ENCODE assay signal across 35 mouse cellular contexts in the genomic region with DNA sequence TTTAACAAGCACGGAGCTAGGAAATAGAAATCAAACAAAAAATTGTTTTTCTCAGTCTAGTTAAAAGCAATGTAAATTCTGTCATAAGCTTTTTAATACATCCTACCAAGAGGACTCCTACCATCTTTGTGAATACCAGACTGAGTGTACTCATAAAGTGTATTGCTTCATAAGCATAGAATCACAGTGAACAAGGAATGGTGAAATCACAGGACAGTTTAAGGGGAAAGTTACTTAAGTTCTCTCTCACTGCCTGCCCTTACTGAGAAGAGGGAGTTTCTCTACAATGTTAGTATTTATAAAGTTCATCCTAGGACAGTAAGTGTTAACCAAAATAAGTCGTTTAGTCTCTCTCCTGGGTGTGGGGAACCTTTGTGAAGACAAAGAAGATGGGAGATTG.
"Had no signal": no experiment of that assay in that cellular context is flagged by ENCODE, and none has a peak within 500 bp of the region (broad histone marks: within the 10 kb centered on the region; RNA-seq: fewer than 3 reads in every experiment).

No protein-coding gene starts in this region.

- H3K4me3 ChIP-seq: heart, embryonic 10.5 days; heart, embryonic 12.5 days; heart, embryonic 13.5 days; heart, embryonic 15.5 days; hindbrain, embryonic 10.5 days; hindbrain, embryonic 12.5 days; hindbrain, embryonic 13.5 days; hindbrain, embryonic 15.5 days; intestine, embryonic 15.5 days; kidney, embryonic 15.5 days; layer of hippocampus, adult 2 months had no signal

- H3K27me3 ChIP-seq: heart, embryonic 12.5 days; heart, embryonic 13.5 days; heart, embryonic 15.5 days; hindbrain, embryonic 12.5 days; hindbrain, embryonic 13.5 days; hindbrain, embryonic 15.5 days; intestine, embryonic 15.5 days; kidney, embryonic 15.5 days had no signal

- H3K4me1 ChIP-seq: heart, embryonic 10.5 days; heart, embryonic 12.5 days; heart, embryonic 13.5 days; heart, embryonic 15.5 days; hindbrain, embryonic 10.5 days; hindbrain, embryonic 12.5 days; hindbrain, embryonic 13.5 days; hindbrain, embryonic 15.5 days; intestine, embryonic 15.5 days; kidney, embryonic 15.5 days had no signal

- H3K9me3 ChIP-seq: heart, embryonic 10.5 days; heart, embryonic 12.5 days; heart, embryonic 13.5 days; heart, embryonic 15.5 days; hindbrain, embryonic 10.5 days; hindbrain, embryonic 12.5 days; hindbrain, embryonic 13.5 days; hindbrain, embryonic 15.5 days; intestine, embryonic 15.5 days; kidney, embryonic 15.5 days had no signal

- H3K36me3 ChIP-seq: heart, embryonic 10.5 days; heart, embryonic 12.5 days; heart, embryonic 13.5 days; heart, embryonic 15.5 days; hindbrain, embryonic 10.5 days; hindbrain, embryonic 12.5 days; hindbrain, embryonic 13.5 days; hindbrain, embryonic 15.5 days; intestine, embryonic 15.5 days; kidney, embryonic 15.5 days had no signal

- H3K27ac ChIP-seq: heart, embryonic 10.5 days; heart, embryonic 13.5 days; heart, embryonic 15.5 days; hindbrain, embryonic 10.5 days; hindbrain, embryonic 12.5 days; hindbrain, embryonic 13.5 days; hindbrain, embryonic 14.5 days; hindbrain, embryonic 15.5 days; hindbrain, postnatal 0 days; intestine, embryonic 15.5 days; kidney, embryonic 15.5 days; kidney, postnatal 0 days; layer of hippocampus, adult 2 months had no signal

- DNase-seq: heart, postnatal 10 days; heart, postnatal 14 days; heart, postnatal 36 days; heart, postnatal 4 days; kidney, adult 11 months; kidney, adult 18-20 months; kidney, adult 2 months; kidney, adult 8-10 months; kidney, adult 9 months; kidney, postnatal 10 days; kidney, postnatal 14 days; kidney, postnatal 25 days; kidney, postnatal 36 days; kidney, postnatal 4 days; layer of hippocampus, adult 9-11 months; layer of hippocampus, postnatal 36 days had no signal

- ATAC-seq: hindbrain, embryonic 16.5 days; hindbrain, postnatal 0 days; inflammation-experienced regulatory T-cells, adult 6 months; intestine, embryonic 15.5 days; intestine, embryonic 16.5 days; intestine, postnatal 0 days had no signal

- H3K4me2 ChIP-seq: heart, embryonic 11.5 days; heart, embryonic 12.5 days; heart, embryonic 13.5 days; heart, embryonic 15.5 days; hindbrain, embryonic 12.5 days; hindbrain, embryonic 13.5 days; hindbrain, embryonic 14.5 days; hindbrain, embryonic 15.5 days; intestine, embryonic 15.5 days; kidney, embryonic 15.5 days had no signal

- H3K9ac ChIP-seq: heart, embryonic 12.5 days; heart, embryonic 13.5 days; heart, embryonic 15.5 days; hindbrain, embryonic 12.5 days; hindbrain, embryonic 13.5 days; hindbrain, embryonic 14.5 days; hindbrain, embryonic 15.5 days; intestine, embryonic 15.5 days; kidney, embryonic 15.5 days had no signal
